Mouse (Mus musculus): ENCODE measurements around the gene Col2a1. TPM values are rescaled to one million over a fixed set of nuclear protein-coding genes. Genes with fewer than 3 reads are reported as not detected.

Col2a1 gene
- polyA plus RNA-seq, 1 experiment from 2014 or later = 122 TPM

DNA sequence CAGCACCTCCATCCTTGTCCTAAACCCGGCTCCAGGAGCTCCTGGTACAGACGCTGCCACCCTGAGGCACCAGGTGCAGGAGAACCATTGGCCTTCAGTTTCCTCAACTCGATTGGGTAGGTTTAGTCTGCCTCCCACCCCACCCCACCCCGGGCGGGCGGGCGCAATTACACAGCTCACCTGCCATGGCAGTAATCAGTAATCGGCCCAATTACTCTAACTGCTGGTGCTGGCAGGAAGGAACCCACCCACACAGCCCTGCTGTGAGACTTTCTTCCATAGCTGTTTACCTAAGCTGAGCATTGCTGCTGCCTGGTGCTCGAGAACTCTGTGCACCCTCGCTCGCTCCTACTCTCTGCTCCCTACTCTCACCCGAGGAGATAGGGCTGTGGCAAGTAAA is 72.1 kb downstream of the Col2a1 start:
- H3K27ac ChIP-seq = no peak overlapping the region
- H3K4me3 ChIP-seq (replicated peaks) = no peak overlapping the region
- H3K9me3 ChIP-seq = no peaks in the 10 kb centered on the region
- no peaks in the 10 kb centered on the region for H3K27me3 ChIP-seq
- WGBS = 91% methylated on average over 12 of the region's 12 CpGs
- ATAC-seq (ENCODE audit: low FRiP score) = no peak
- H3K36me3 ChIP-seq (replicated peaks) = no peaks in the 10 kb centered on the region
- no peaks in the 10 kb centered on the region for H3K4me1 ChIP-seq
- no peak overlapping the region for H3K9ac ChIP-seq
- H3K4me2 ChIP-seq = no peak overlapping the region

DNA sequence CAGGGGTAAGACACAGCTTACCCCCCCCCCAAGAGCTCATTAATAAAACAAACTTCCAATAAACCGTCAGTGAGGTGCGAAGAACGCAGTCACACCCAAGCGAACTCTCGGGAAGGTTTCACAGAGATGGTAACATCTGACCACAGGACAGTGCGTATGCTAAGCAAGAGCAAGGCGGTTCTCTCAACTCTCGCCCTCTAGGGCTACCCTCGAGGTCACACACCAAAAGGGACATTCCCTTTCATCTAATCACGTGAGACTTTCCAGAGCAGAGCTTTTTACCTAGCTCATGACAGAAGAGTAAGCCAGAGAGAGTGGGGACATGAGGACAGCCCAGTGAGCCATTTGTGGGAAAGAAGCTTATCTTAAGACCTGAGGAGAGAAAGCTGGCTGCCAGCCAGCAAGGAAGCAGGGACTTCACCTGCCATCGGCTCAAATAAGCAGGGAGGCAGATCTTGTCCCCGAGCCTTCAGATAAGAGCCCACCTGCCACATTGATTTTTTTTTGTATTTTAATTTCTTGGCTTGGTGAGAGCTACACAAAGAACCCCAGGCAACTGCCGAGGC is 75.2 kb downstream of the Col2a1 start:
- no peak overlapping the region for H3K27ac ChIP-seq
- no peaks in the 10 kb centered on the region for H3K27me3 ChIP-seq
- no peaks in the 10 kb centered on the region for H3K9me3 ChIP-seq
- H3K4me2 ChIP-seq = no peak overlapping the region
- no peak overlapping the region for H3K9ac ChIP-seq
- H3K4me1 ChIP-seq = no peaks in the 10 kb centered on the region
- H3K36me3 ChIP-seq (replicated peaks) = no peaks in the 10 kb centered on the region
- H3K4me3 ChIP-seq (replicated peaks) = no peak overlapping the region
- ATAC-seq (ENCODE audit: low FRiP score) = no peak
- 73% methylated on average over 13 of the region's 13 CpGs for WGBS

DNA sequence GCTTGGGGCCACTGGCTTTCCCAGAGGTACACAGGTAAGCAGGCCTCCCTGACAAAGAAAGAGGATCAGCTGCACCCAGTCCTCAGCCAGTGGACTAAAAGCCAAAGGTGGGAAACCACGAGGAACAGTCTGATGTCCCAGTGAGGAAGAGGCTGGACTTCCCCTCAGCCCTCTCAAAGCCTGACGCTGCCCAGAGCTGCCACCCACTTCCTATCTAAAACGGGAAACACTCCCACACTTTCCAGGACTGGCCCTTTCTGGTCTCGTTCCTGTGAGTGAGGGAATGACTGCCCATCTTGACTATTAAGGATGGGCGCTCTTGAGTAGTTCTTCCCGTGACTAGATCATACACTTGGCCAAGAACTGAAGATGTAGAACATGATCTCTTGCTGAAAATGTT is 76.7 kb downstream of the Col2a1 start:
- H3K4me1 ChIP-seq = no peaks in the 10 kb centered on the region
- H3K4me3 ChIP-seq (replicated peaks) = no peak overlapping the region
- no peak overlapping the region for H3K9ac ChIP-seq
- H3K27ac ChIP-seq = no peak overlapping the region
- no peaks in the 10 kb centered on the region for H3K27me3 ChIP-seq
- no peaks in the 10 kb centered on the region for H3K36me3 ChIP-seq (replicated peaks)
- WGBS = 85% methylated on average over 6 of the region's 6 CpGs
- no peaks in the 10 kb centered on the region for H3K9me3 ChIP-seq
- no peak overlapping the region for H3K4me2 ChIP-seq
- no peak for ATAC-seq (ENCODE audit: low FRiP score)

DNA sequence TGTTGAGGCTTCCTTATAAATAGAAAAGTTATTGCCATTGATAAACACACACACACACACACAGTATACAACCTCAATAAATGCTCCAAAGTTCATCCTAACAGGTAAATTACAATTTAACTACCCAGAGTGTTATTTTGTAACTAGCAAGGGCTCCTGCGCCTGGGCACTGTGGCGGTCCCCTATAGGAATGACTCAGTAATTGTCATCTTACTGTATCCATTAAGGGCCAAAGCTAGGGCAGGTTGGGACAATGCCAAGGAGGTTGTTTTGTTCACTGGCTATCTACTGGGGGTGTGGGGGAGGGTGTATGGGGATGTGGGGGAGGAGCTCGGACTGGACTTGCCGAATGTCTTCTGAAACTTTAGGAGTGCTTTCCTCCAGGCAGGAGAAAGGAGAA is 77.5 kb downstream of the Col2a1 start:
- ATAC-seq (ENCODE audit: low FRiP score) = no peak
- Histone ChIP-seq H3K4me2 (no peak overlapping the region), H3K27ac (no peak overlapping the region), H3K4me1 (no peaks in the 10 kb centered on the region), H3K9ac (no peak overlapping the region), H3K36me3 (replicated peaks) (no peaks in the 10 kb centered on the region), H3K27me3 (no peaks in the 10 kb centered on the region), H3K9me3 (no peaks in the 10 kb centered on the region), H3K4me3 (replicated peaks) (no peak overlapping the region)
- WGBS = 61% methylated on average over 4 of the region's 4 CpGs

Other genes starting within 250 kb of the Col2a1 start
- gene Rapgef3, start 236.7 kb downstream of the Col2a1 start, polyA plus RNA-seq (2016; fragmentation: Nextera tagmentation; extraction: Ambion mirVana) = 6.2 and 6.3 TPM in 2 replicates
- gene Slc48a1, start 226.2 kb downstream of the Col2a1 start, polyA plus RNA-seq (2016; fragmentation: Nextera tagmentation; extraction: Ambion mirVana) = 36.6 and 38.1 TPM in 2 replicates
- gene Hdac7, start 160.2 kb downstream of the Col2a1 start, polyA plus RNA-seq (2016; fragmentation: Nextera tagmentation; extraction: Ambion mirVana) = 23.7 and 24.1 TPM in 2 replicates
- 0.59 TPM in 1 of 2 replicates, not detected in the other for gene Vdr, start 94.1 kb downstream of the Col2a1 start, polyA plus RNA-seq (2016; fragmentation: Nextera tagmentation; extraction: Ambion mirVana)
- gene Tmem106c, start 40.5 kb downstream of the Col2a1 start, polyA plus RNA-seq (2016; fragmentation: Nextera tagmentation; extraction: Ambion mirVana) = 41.5 and 44.9 TPM in 2 replicates
- 52.5 and 56.6 TPM in 2 replicates for gene Pfkm, start 87.9 kb upstream of the Col2a1 start, polyA plus RNA-seq (2016; fragmentation: Nextera tagmentation; extraction: Ambion mirVana)
- 39.6 and 44.3 TPM in 2 replicates for gene Senp1, start 89.0 kb upstream of the Col2a1 start, polyA plus RNA-seq (2016; fragmentation: Nextera tagmentation; extraction: Ambion mirVana)
- gene Asb8, start 160.9 kb upstream of the Col2a1 start, polyA plus RNA-seq (2016; fragmentation: Nextera tagmentation; extraction: Ambion mirVana) = 38.4 and 44.8 TPM in 2 replicates
- 15.9 and 19.6 TPM in 2 replicates for gene Ccdc184, start 162.5 kb upstream of the Col2a1 start, polyA plus RNA-seq (2016; fragmentation: Nextera tagmentation; extraction: Ambion mirVana)
- gene Olfr288, start 190.8 kb upstream of the Col2a1 start, polyA plus RNA-seq (2016; fragmentation: Nextera tagmentation; extraction: Ambion mirVana) = not detected in 2 replicates
- not detected in 2 replicates for gene Gm44579, start 216.3 kb upstream of the Col2a1 start, polyA plus RNA-seq (2016; fragmentation: Nextera tagmentation; extraction: Ambion mirVana)
- gene Olfr287, start 216.4 kb upstream of the Col2a1 start, polyA plus RNA-seq (2016; fragmentation: Nextera tagmentation; extraction: Ambion mirVana) = not detected in 2 replicates
- not detected in 2 replicates for gene Olfr286, start 229.8 kb upstream of the Col2a1 start, polyA plus RNA-seq (2016; fragmentation: Nextera tagmentation; extraction: Ambion mirVana)